Mouse (Mus musculus) cortical plate, adult 2 months (tissue): ENCODE measurements around the gene Plagl2.
"Not testable (repeated sequence)": the region's sequence is repeated elsewhere in the genome, so short reads cannot be mapped to it uniquely, and the experiment has no call there.

Experiments used
- CTCF ChIP-seq: fragments of 200-500 bp; IDR thresholded peaks from 2 replicates; pipeline ENCODE4 v1.5.1; 2011; ENCODE audit warnings: mild to moderate bottlenecking, control low read depth, low read length; ENCODE audit not compliant: insufficient read depth; ENCODE audit errors: extremely low read depth
- POLR2A ChIP-seq: fragments of 200-500 bp; IDR thresholded peaks from 2 replicates; pipeline ENCODE4 v1.6.1; 2011; ENCODE audit warnings: mild to moderate bottlenecking, low read length, control low read depth; ENCODE audit not compliant: insufficient read depth; ENCODE audit errors: extremely low read depth

DNA sequence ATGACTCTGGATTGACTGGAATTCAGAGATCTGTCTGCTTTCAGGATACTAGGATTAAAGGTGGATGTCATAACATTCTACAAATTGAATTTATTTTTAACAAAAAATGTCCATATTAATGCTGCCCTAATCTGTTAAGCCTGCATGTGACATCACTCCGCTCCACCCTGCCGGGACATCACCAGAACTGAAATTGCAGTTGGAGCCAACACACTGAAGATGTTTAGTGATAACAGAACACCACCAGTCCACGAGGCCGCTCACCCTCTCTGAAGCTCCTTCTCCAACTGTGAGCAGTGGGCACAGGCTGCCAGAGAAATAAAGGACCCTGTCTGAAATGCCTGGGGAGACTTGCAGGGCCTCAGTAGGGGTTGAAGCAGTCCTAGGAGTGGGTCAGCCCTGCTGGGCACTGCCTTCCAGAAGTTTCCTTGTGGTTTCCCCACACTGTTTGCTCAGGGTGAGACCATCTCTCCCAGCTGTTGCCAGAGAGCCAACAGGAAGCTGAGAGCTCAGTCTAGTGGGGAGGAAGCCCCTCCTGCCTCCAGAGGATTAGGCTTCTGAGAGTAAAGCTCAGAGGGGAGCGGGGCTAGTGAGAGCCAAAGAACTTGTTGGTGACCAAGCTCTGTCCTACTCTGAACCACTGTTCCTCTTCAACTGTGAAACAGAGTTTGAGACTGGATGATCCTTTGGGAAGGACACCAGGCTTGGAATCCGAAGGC is 33.1 kb upstream of the Plagl2 start:
- TF ChIP-seq CTCF, POLR2A: not testable (repeated sequence)
